Mouse (Mus musculus): ENCODE data around the gene Pik3ca. TPM values are rescaled to one million over a fixed set of nuclear protein-coding genes. Genes with fewer than 3 reads are reported as not detected.

Pik3ca gene
- total RNA-seq, 1 experiment: 19.8 TPM

DNA sequence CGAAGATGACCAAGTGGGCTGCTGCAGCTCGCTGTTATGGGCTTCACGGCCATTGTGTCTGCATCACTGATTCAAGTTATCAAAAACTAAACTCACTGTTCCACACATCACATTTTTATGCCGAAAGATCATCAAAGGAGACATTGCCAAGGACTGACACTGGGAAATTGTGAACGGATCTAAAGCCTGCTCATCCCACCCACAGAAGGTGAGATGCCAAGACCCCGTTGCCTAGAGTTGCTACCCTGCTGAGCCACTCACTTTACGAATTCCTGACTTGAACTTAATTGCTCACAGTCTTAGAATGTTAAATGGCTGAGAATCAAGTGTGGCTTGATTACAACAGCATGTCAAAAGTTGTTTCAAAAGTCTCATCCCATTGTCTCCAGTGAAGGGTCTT, 73.0 kb downstream of the Pik3ca start:
- no peaks in the 10 kb centered on the region for H3K4me1 ChIP-seq (ENCODE audit: control insufficient read depth in 2 of 2, insufficient read depth in 2 of 2, low read length in 2 of 2, poor library complexity in 1 of 2)
- H3K4me3 ChIP-seq (ENCODE audit: insufficient read depth in 1 of 2, low read depth in 1 of 2, low read length in 2 of 2, poor library complexity in 1 of 2, severe bottlenecking in 1 of 2): no peak overlapping the region
- no peaks in the 10 kb centered on the region for H3K9me3 ChIP-seq (ENCODE audit: control insufficient read depth, insufficient read depth, low read depth, low read length)
- H3K27ac ChIP-seq (ENCODE audit: insufficient read depth, low read depth, low read length, poor library complexity, severe bottlenecking): no peak overlapping the region
- DNase-seq (ENCODE audit: low read depth, low spot score): no peak
- no peak overlapping the region for H3K9ac ChIP-seq (ENCODE audit: insufficient read depth, low read depth, low read length, poor library complexity, severe bottlenecking)
- no peaks in the 10 kb centered on the region for H3K36me3 ChIP-seq (ENCODE audit: control insufficient read depth, insufficient read depth, low read length, poor library complexity, severe bottlenecking)
- TF ChIP-seq ZC3H11A (IDR thresholded peaks at IDR 0.05; ENCODE audit: borderline replicate concordance, low read depth, low read length) (no peak), HCFC1 (IDR thresholded peaks at IDR 0.05; ENCODE audit: borderline replicate concordance, insufficient read depth, low read length) (no peak), CHD2 (IDR thresholded peaks at IDR 0.05; ENCODE audit: low read depth, low read length) (no peak), ZNF384 (IDR thresholded peaks at IDR 0.05; ENCODE audit: low read depth, low read length) (no peak), MAFK (IDR thresholded peaks at IDR 0.05; ENCODE audit: insufficient read depth, low read depth, low read length) (no peak)
- in situ Hi-C loops (cut with MboI; ENCODE audit: low sequenced_read_pairs in 2 of 2, unreplicated experiment in 2 of 2): no loop called here

DNA sequence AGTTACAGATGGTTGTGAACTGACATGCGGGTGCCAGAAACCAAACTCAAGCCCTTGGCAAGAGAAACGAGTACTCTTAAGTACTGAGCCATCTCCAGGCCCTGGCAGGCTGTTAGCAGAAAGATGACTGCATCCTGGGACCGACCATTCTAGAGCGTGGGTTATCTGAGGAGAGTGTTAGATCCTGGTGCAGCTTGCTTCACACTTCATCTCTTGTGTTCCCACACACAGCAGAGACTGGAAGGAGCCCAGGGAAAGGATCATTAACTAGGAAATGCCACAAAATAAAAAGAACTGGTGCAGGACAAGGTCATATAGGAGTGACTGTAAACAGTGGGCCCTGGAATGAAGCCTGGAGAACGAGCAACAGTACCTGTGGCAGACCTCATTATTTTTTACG, 73.6 kb downstream of the Pik3ca start:
- no peak overlapping the region for H3K9ac ChIP-seq (ENCODE audit: insufficient read depth, low read depth, low read length, poor library complexity, severe bottlenecking)
- H3K27ac ChIP-seq (ENCODE audit: insufficient read depth, low read depth, low read length, poor library complexity, severe bottlenecking): no peak overlapping the region
- in situ Hi-C loops (cut with MboI; ENCODE audit: low sequenced_read_pairs in 2 of 2, unreplicated experiment in 2 of 2): no loop called here
- no peak overlapping the region for H3K4me3 ChIP-seq (ENCODE audit: insufficient read depth in 1 of 2, low read depth in 1 of 2, low read length in 2 of 2, poor library complexity in 1 of 2, severe bottlenecking in 1 of 2)
- no peak for DNase-seq (ENCODE audit: low read depth, low spot score)
- no peaks in the 10 kb centered on the region for H3K9me3 ChIP-seq (ENCODE audit: control insufficient read depth, insufficient read depth, low read depth, low read length)
- no peaks in the 10 kb centered on the region for H3K36me3 ChIP-seq (ENCODE audit: control insufficient read depth, insufficient read depth, low read length, poor library complexity, severe bottlenecking)
- TF ChIP-seq ZNF384 (IDR thresholded peaks at IDR 0.05; ENCODE audit: low read depth, low read length): no peak
- TF ChIP-seq HCFC1 (IDR thresholded peaks at IDR 0.05; ENCODE audit: borderline replicate concordance, insufficient read depth, low read length): no peak
- no peak for TF ChIP-seq CHD2 (IDR thresholded peaks at IDR 0.05; ENCODE audit: low read depth, low read length)
- no peak for TF ChIP-seq MAFK (IDR thresholded peaks at IDR 0.05; ENCODE audit: insufficient read depth, low read depth, low read length)
- no peak for TF ChIP-seq ZC3H11A (IDR thresholded peaks at IDR 0.05; ENCODE audit: borderline replicate concordance, low read depth, low read length)
- H3K4me1 ChIP-seq (ENCODE audit: control insufficient read depth in 2 of 2, insufficient read depth in 2 of 2, low read length in 2 of 2, poor library complexity in 1 of 2): no peaks in the 10 kb centered on the region

DNA sequence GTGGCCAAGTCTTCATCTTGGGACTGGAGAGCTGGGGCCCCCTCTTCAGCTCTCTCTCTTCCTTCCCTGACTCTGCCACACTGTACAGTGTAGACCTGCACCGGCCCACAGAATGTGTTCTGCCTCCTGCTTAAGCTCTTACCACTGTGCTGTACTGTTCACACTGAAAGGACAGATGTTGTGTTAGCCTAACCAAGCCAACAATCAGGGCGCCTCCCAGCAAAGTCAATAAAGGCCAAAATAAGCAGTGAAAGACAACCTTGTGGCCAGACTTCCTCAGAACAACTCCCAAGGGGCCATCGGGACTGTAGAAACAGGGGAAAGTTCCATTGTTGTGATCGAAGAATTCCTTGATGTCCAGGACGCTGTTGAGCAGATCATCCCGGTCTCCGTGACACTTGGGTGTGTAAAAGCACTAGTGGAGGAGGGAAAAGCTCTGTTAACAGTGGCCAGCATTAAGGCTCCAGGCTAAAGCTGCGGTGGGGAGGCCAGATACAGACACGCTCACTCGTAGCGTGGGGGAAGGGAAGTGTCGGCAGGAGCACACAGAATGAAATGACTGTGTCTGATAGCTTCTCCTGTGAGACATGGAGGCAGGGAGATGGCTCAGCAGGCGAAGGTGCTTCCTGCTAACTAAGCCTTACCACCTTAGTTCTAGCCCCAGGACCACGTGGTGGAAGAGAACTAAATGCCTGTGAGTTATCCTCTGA, 74.9 kb downstream of the Pik3ca start:
- H3K9ac ChIP-seq (ENCODE audit: insufficient read depth, low read depth, low read length, poor library complexity, severe bottlenecking): no peak overlapping the region
- H3K4me1 ChIP-seq (ENCODE audit: control insufficient read depth in 2 of 2, insufficient read depth in 2 of 2, low read length in 2 of 2, poor library complexity in 1 of 2): no peaks in the 10 kb centered on the region
- in situ Hi-C loops (cut with MboI; ENCODE audit: low sequenced_read_pairs in 2 of 2, unreplicated experiment in 2 of 2): no loop called here
- H3K9me3 ChIP-seq (ENCODE audit: control insufficient read depth, insufficient read depth, low read depth, low read length): no peaks in the 10 kb centered on the region
- DNase-seq (ENCODE audit: low read depth, low spot score): no peak
- H3K27ac ChIP-seq (ENCODE audit: insufficient read depth, low read depth, low read length, poor library complexity, severe bottlenecking): no peak overlapping the region
- TF ChIP-seq CHD2 (IDR thresholded peaks at IDR 0.05; ENCODE audit: low read depth, low read length): no peak
- no peak for TF ChIP-seq ZNF384 (IDR thresholded peaks at IDR 0.05; ENCODE audit: low read depth, low read length)
- no peaks in the 10 kb centered on the region for H3K36me3 ChIP-seq (ENCODE audit: control insufficient read depth, insufficient read depth, low read length, poor library complexity, severe bottlenecking)
- no peak overlapping the region for H3K4me3 ChIP-seq (ENCODE audit: insufficient read depth in 1 of 2, low read depth in 1 of 2, low read length in 2 of 2, poor library complexity in 1 of 2, severe bottlenecking in 1 of 2)

DNA sequence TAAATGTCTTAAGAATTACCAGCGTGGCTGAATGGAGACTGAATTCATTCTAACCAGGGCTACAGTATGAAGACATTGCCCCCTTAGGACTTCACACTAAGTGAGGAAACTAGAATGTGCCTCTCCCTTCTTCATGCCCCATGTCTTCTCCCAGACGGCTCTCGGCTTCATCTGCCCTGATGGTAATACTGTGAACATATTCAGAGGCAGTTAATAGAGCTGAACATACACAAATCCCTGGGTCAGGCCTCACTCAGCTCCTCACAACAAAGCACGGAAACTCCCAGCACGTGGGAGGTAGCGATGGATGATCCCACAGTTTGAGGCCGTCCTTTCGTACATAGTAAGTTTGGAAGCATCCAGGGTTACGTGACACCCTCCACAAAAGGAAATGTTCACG, 75.7 kb downstream of the Pik3ca start:
- no peak for DNase-seq (ENCODE audit: low read depth, low spot score)
- in situ Hi-C loops (cut with MboI; ENCODE audit: low sequenced_read_pairs in 2 of 2, unreplicated experiment in 2 of 2): no loop called here
- no peak for TF ChIP-seq MAFK (IDR thresholded peaks at IDR 0.05; ENCODE audit: insufficient read depth, low read depth, low read length)
- TF ChIP-seq ZC3H11A (IDR thresholded peaks at IDR 0.05; ENCODE audit: borderline replicate concordance, low read depth, low read length): no peak
- no peak for TF ChIP-seq CHD2 (IDR thresholded peaks at IDR 0.05; ENCODE audit: low read depth, low read length)
- TF ChIP-seq HCFC1 (IDR thresholded peaks at IDR 0.05; ENCODE audit: borderline replicate concordance, insufficient read depth, low read length): no peak
- TF ChIP-seq ZNF384 (IDR thresholded peaks at IDR 0.05; ENCODE audit: low read depth, low read length): no peak
- H3K9me3 ChIP-seq (ENCODE audit: control insufficient read depth, insufficient read depth, low read depth, low read length): no peaks in the 10 kb centered on the region
- H3K4me3 ChIP-seq (ENCODE audit: insufficient read depth in 1 of 2, low read depth in 1 of 2, low read length in 2 of 2, poor library complexity in 1 of 2, severe bottlenecking in 1 of 2): no peak overlapping the region
- no peak overlapping the region for H3K9ac ChIP-seq (ENCODE audit: insufficient read depth, low read depth, low read length, poor library complexity, severe bottlenecking)
- H3K4me1 ChIP-seq (ENCODE audit: control insufficient read depth in 2 of 2, insufficient read depth in 2 of 2, low read length in 2 of 2, poor library complexity in 1 of 2): no peaks in the 10 kb centered on the region
- no peak overlapping the region for H3K27ac ChIP-seq (ENCODE audit: insufficient read depth, low read depth, low read length, poor library complexity, severe bottlenecking)
- no peaks in the 10 kb centered on the region for H3K36me3 ChIP-seq (ENCODE audit: control insufficient read depth, insufficient read depth, low read length, poor library complexity, severe bottlenecking)

DNA sequence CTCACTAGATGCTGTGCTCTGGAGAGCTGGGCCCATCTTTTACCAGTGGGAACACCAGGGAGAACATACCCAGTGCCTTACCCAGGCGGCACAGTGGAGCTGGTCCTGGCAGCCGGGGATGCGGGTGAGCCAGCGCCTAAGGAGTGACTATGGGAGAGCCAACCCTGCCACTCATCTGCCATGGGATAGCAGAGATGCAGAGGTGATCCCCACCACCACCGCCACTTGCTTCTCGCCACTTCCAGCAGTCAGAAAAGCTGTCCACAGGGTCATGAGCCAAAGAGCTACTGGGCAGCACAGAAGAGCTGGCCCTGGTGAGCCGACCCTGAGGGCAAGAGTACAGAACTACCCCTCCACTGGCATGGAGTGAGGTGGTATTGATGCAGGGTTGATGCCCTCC, 82.5 kb downstream of the Pik3ca start:
- in situ Hi-C loops (cut with MboI; ENCODE audit: low sequenced_read_pairs in 2 of 2, unreplicated experiment in 2 of 2): loop anchor here in 1 of 2 experiments (25.0 kb wide), 1 partner anchor 693 kb away; no protein-coding TSS in a partner anchor
- H3K27ac ChIP-seq (ENCODE audit: insufficient read depth, low read depth, low read length, poor library complexity, severe bottlenecking): no peak overlapping the region
- H3K36me3 ChIP-seq (ENCODE audit: control insufficient read depth, insufficient read depth, low read length, poor library complexity, severe bottlenecking): no peaks in the 10 kb centered on the region
- H3K4me1 ChIP-seq (ENCODE audit: control insufficient read depth in 2 of 2, insufficient read depth in 2 of 2, low read length in 2 of 2, poor library complexity in 1 of 2): no peaks in the 10 kb centered on the region
- no peak for DNase-seq (ENCODE audit: low read depth, low spot score)
- no peak overlapping the region; a peak in 1 of 4 replicates for H3K4me3 ChIP-seq (ENCODE audit: insufficient read depth in 1 of 2, low read depth in 1 of 2, low read length in 2 of 2, poor library complexity in 1 of 2, severe bottlenecking in 1 of 2)
- TF ChIP-seq ZNF384 (IDR thresholded peaks at IDR 0.05; ENCODE audit: low read depth, low read length): no peak
- no peak for TF ChIP-seq ZC3H11A (IDR thresholded peaks at IDR 0.05; ENCODE audit: borderline replicate concordance, low read depth, low read length)
- no peak for TF ChIP-seq MAFK (IDR thresholded peaks at IDR 0.05; ENCODE audit: insufficient read depth, low read depth, low read length)
- H3K9ac ChIP-seq (ENCODE audit: insufficient read depth, low read depth, low read length, poor library complexity, severe bottlenecking): no peak overlapping the region
- no peaks in the 10 kb centered on the region for H3K9me3 ChIP-seq (ENCODE audit: control insufficient read depth, insufficient read depth, low read depth, low read length)
